Mouse (Mus musculus) lung, postnatal 0 days (tissue): Measurements from ENCODE around the gene Nrxn3.

Source experiments
- CTCF ChIP-seq: IDR thresholded peaks from 2 replicates; pipeline ENCODE4 v1.5.1; 2016; ENCODE audit warnings: antibody characterized with exemption, mild to moderate bottlenecking
- EP300 ChIP-seq: IDR thresholded peaks from 2 replicates; pipeline ENCODE4 v1.6.1; 2016; ENCODE audit warnings: antibody characterized with exemption, mild to moderate bottlenecking, control low read depth

GRCm38 (mm10) chr12:89262261-89262660 is 539.6 kb downstream of the Nrxn3 start:
- no peak for TF ChIP-seq CTCF
- no peak for TF ChIP-seq EP300
